Mouse (Mus musculus): ENCODE measurements around the gene Ankrd9.

- TF ChIP-seq CTCF (IDR thresholded peaks at IDR 0.05; ENCODE audit: low read depth, low read length) (no peak), GATA1 (IDR thresholded peaks at IDR 0.05; ENCODE audit: borderline replicate concordance, low read length) (no peak)
These were observed 13.9 kb upstream of the Ankrd9 start for GRCm38 (mm10) chr12:110992771-110993170.
